Mouse (Mus musculus): ENCODE data around the gene Pikfyve. TPM values are rescaled to one million over a fixed set of nuclear protein-coding genes. Genes with fewer than 3 reads are reported as not detected.

Gene Pikfyve
- polyA plus RNA-seq, 1 experiment from 2014 or later = 13.7 TPM

- no peak for TF ChIP-seq CTCF (IDR thresholded peaks at IDR 0.05)
- no peaks in the 10 kb centered on the region for H3K27me3 ChIP-seq
- ChIA-PET CTCF (interaction anchor here (1.0 to 3.4 kb wide), 3 partner anchors 9 to 57 kb away, joined by 3 to 13 read pairs (median 11); no protein-coding TSS in a partner anchor), POLR2A (interaction anchor here (0.5 kb wide), 1 partner anchor 284 kb away, joined by 4 read pairs; no protein-coding TSS in a partner anchor)
- no peak for DNase-seq (ENCODE audit: low read depth, low spot score)
- no peak for ATAC-seq
- in situ Hi-C loops (cut with MboI; ENCODE audit: low pct_unique_long_range_greater_than_20kb) = no loop called here
These were observed 16.9 kb upstream of the Pikfyve start for GRCm38 (mm10) chr1:65169536-65169935.

GRCm38 (mm10) chr1:65169947-65170346 is 16.5 kb upstream of the Pikfyve start:
- ChIA-PET CTCF (interaction anchor here (2.4 to 3.4 kb wide), 2 partner anchors 9 to 10 kb away, joined by 11 to 13 read pairs; no protein-coding TSS in a partner anchor), POLR2A (interaction anchor here (0.5 kb wide), 1 partner anchor 284 kb away, joined by 4 read pairs; no protein-coding TSS in a partner anchor)
- DNase-seq (ENCODE audit: low read depth, low spot score) (no peak), ATAC-seq (no peak)
- TF ChIP-seq CTCF (IDR thresholded peaks at IDR 0.05) = no peak
- in situ Hi-C loops (cut with MboI; ENCODE audit: low pct_unique_long_range_greater_than_20kb) = loop anchor here (10.0 kb wide), 1 partner anchor 455 kb away; no protein-coding TSS in a partner anchor
- H3K27me3 ChIP-seq = no peaks in the 10 kb centered on the region

GRCm38 (mm10) chr1:65171579-65171978 is 14.9 kb upstream of the Pikfyve start:
- DNase-seq (ENCODE audit: low read depth, low spot score) (no peak), ATAC-seq (no peak)
- H3K27me3 ChIP-seq = no peaks in the 10 kb centered on the region
- CTCF ChIA-PET = interaction anchor here (1.1 to 3.4 kb wide), 3 partner anchors 8 to 59 kb away, joined by 4 to 11 read pairs (median 6); no protein-coding TSS in a partner anchor
- TF ChIP-seq CTCF (IDR thresholded peaks at IDR 0.05) = no peak
- POLR2A ChIA-PET = interaction anchor here (0.8 kb wide), 1 partner anchor 13 kb away, joined by 4 read pairs; no protein-coding TSS in a partner anchor
- in situ Hi-C loops (cut with MboI; ENCODE audit: low pct_unique_long_range_greater_than_20kb) = loop anchor here (10.0 kb wide), 1 partner anchor 457 kb away; no protein-coding TSS in a partner anchor

- no peak for TF ChIP-seq CTCF (IDR thresholded peaks at IDR 0.05)
- CTCF ChIA-PET = interaction anchor here (1.2 to 8.1 kb wide), 2 partner anchors 18 to 61 kb away, joined by 3 to 62 read pairs; no protein-coding TSS in a partner anchor
- no peaks in the 10 kb centered on the region for H3K27me3 ChIP-seq
- POLR2A ChIA-PET = interaction anchor here (0.6 to 0.7 kb wide), 2 partner anchors 9 to 57 kb away, joined by 3 read pairs; no protein-coding TSS in a partner anchor
- DNase-seq (ENCODE audit: low read depth, low spot score) (no peak), ATAC-seq (no peak)
- in situ Hi-C loops (cut with MboI; ENCODE audit: low pct_unique_long_range_greater_than_20kb) = loop anchor here (10.0 kb wide), 1 partner anchor 459 kb away; no protein-coding TSS in a partner anchor
These were observed 12.8 kb upstream of the Pikfyve start for GRCm38 (mm10) chr1:65173716-65174115.

GRCm38 (mm10) chr1:65176171-65176570 is 10.3 kb upstream of the Pikfyve start:
- no peaks in the 10 kb centered on the region for H3K27me3 ChIP-seq
- in situ Hi-C loops (cut with MboI; ENCODE audit: low pct_unique_long_range_greater_than_20kb) = loop anchor here (5.0 to 10.0 kb wide), 3 partner anchors 64 to 461 kb away; no protein-coding TSS in a partner anchor
- DNase-seq (ENCODE audit: low read depth, low spot score) (no peak), ATAC-seq (no peak)
- CTCF ChIA-PET = interaction anchor here (0.9 to 8.1 kb wide), 6 partner anchors 9 to 127 kb away, joined by 3 to 62 read pairs (median 4); partner anchors contain the start of gene Idh1
- POLR2A ChIA-PET = no interaction called here
- TF ChIP-seq CTCF (IDR thresholded peaks at IDR 0.05) = no peak

- ATAC-seq (no peak), DNase-seq (ENCODE audit: low read depth, low spot score) (no peak)
- no peaks in the 10 kb centered on the region for H3K27me3 ChIP-seq
- ChIA-PET CTCF (interaction anchor here (0.9 to 8.1 kb wide), 5 partner anchors 9 to 64 kb away, joined by 3 to 62 read pairs (median 4); partner anchors contain the start of gene Idh1), POLR2A (no interaction called here)
- no peak for TF ChIP-seq CTCF (IDR thresholded peaks at IDR 0.05)
- in situ Hi-C loops (cut with MboI; ENCODE audit: low pct_unique_long_range_greater_than_20kb) = loop anchor here (5.0 to 10.0 kb wide), 3 partner anchors 65 to 462 kb away; no protein-coding TSS in a partner anchor
These were observed 9.6 kb upstream of the Pikfyve start for GRCm38 (mm10) chr1:65176912-65177311.

- no peaks in the 10 kb centered on the region for H3K27me3 ChIP-seq
- in situ Hi-C loops (cut with MboI; ENCODE audit: low pct_unique_long_range_greater_than_20kb) = loop anchor here (5.0 to 10.0 kb wide), 3 partner anchors 65 to 463 kb away; no protein-coding TSS in a partner anchor
- ChIA-PET POLR2A (no interaction called here), CTCF (interaction anchor here (0.9 to 8.1 kb wide), 9 partner anchors 8 to 132 kb away, joined by 3 to 62 read pairs (median 5); no protein-coding TSS in a partner anchor)
- no peak for DNase-seq (ENCODE audit: low read depth, low spot score)
- ATAC-seq = no peak
- no peak for TF ChIP-seq CTCF (IDR thresholded peaks at IDR 0.05)
These were observed 9.0 kb upstream of the Pikfyve start for GRCm38 (mm10) chr1:65177452-65177851.

GRCm38 (mm10) chr1:65178126-65178901 is 8.2 kb upstream of the Pikfyve start:
- no peaks in the 10 kb centered on the region for H3K27me3 ChIP-seq
- ATAC-seq (peak; percentile 68), DNase-seq (ENCODE audit: low read depth, low spot score) (peak; percentile 72)
- POLR2A ChIA-PET = interaction anchor here (0.7 to 2.5 kb wide), 2 partner anchors 67 to 126 kb away, joined by 3 to 12 read pairs; no protein-coding TSS in a partner anchor
- in situ Hi-C loops (cut with MboI; ENCODE audit: low pct_unique_long_range_greater_than_20kb) = loop anchor here (5.0 to 10.0 kb wide), 3 partner anchors 66 to 464 kb away; no protein-coding TSS in a partner anchor
- no peak for TF ChIP-seq CTCF (IDR thresholded peaks at IDR 0.05)
- CTCF ChIA-PET = interaction anchor here (0.7 to 8.1 kb wide), 17 partner anchors 9 to 133 kb away, joined by 3 to 62 read pairs (median 4); partner anchors contain the start of gene Gm28845

- ATAC-seq (peak; percentile 85), DNase-seq (ENCODE audit: low read depth, low spot score) (peak; percentile 75)
- in situ Hi-C loops (cut with MboI; ENCODE audit: low pct_unique_long_range_greater_than_20kb) = loop anchor here (5.0 to 10.0 kb wide), 3 partner anchors 67 to 464 kb away; no protein-coding TSS in a partner anchor
- CTCF ChIA-PET = interaction anchor here (0.7 to 8.1 kb wide), 30 partner anchors 7 to 388 kb away, joined by 3 to 62 read pairs (median 4); partner anchors contain the start of gene Akr1cl
- no peak for TF ChIP-seq CTCF (IDR thresholded peaks at IDR 0.05)
- POLR2A ChIA-PET = interaction anchor here (0.7 to 2.5 kb wide), 2 partner anchors 67 to 127 kb away, joined by 3 to 12 read pairs; no protein-coding TSS in a partner anchor
- H3K27me3 ChIP-seq = no peaks in the 10 kb centered on the region
These were observed 7.5 kb upstream of the Pikfyve start for GRCm38 (mm10) chr1:65178902-65179432.

Measured in Patski (cell line).